Mouse (Mus musculus) spleen, postnatal 10 days (tissue): Measurements from ENCODE around the gene Immp2l.

ENCODE experiments used
- DNase-seq, 2 experiments: peaks; one replicate each; pipeline ENCODE4 v3.0.0; 2021 to 2022; ENCODE audit warnings: low spot score in 2 of 2

The Immp2l gene

GRCm38 (mm10) chr12:41314811-41315461 is 291.0 kb downstream of the Immp2l start:
- DNase-seq: no peak

- no peak for DNase-seq
Measured at GRCm38 (mm10) chr12:41315871-41316270, 292.0 kb downstream of the Immp2l start.

GRCm38 (mm10) chr12:41316426-41316825 is 292.5 kb downstream of the Immp2l start:
- DNase-seq: no peak

DNA sequence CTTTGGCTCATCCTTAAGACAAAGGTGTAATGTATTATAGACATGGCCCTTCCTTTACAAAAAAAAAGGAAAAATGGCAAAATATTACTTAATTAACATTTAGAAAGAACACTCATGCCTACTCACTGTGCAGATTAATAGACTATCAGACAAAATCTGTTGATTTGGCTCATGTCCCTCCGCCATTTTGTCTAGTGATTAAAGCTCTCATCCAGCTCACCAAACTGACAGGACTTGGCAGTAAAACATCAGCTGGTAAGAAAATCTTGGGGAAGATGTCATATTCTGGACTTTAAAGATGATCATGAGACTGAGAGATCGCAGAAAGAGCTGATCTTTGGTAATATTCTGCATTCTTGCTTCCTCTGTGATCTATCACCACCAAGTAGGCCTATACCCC is 293.5 kb downstream of the Immp2l start:
- no peak for DNase-seq

DNA sequence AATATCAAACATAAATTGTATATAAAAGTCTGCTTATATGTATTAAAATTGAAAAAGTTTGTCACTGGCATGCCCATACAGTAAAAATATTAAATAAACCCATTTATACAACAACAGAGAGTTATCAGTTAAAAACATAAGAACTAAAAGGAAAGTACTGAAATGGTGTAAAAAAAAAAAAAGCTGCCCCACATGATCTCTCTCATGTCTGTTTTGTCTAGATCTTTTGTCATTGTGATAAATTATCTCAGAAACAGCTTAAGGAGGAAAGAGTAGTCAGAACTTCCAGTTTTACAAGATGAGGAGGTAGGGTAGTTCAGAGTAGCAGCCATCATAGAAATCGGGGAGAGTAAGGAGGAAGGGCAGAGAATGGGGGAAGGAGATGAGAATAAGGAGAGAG is 298.1 kb downstream of the Immp2l start:
- DNase-seq: no peak

- no peak for DNase-seq
Measured at GRCm38 (mm10) chr12:41324418-41324817, 300.5 kb downstream of the Immp2l start.

DNA sequence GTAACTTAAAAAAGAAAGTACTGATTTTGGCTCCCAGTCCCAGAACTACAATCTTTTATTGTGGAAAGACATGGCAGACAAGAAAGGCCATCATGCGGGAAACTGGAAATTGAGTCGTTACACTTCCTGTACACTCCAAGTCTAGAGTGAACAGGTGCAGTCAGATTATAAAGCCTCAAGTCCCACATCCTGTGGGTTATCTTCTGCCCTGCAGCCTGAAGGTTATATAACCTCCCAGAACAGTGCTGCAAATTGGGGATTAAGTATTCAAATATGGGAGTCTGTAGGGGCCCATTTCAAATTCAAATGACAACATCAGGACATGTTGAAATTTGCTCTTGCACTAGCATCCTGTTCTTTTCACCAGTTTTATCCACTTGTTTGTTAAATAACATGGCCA is 301.9 kb downstream of the Immp2l start:
- no peak for DNase-seq

- DNase-seq: no peak
Measured at GRCm38 (mm10) chr12:41330988-41331671, 307.2 kb downstream of the Immp2l start.

DNA sequence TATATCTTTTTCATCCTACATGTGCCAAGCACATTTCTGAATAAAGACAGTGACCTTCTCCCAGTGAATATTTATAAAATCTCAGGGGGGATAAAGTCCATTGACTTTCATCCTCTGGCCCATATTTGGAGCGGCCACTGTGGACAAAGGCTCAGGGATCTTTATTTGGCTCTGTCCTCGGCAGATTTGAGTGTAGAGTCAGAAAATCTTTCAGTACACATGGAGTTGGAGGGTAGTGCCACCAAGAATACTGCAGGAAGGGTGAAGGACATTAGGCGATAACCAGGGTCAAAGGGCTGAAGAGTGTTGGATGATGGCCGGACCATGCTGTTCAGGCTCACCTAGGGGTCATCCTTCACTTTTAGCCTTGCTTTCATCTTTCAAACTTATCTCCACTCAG is 321.7 kb downstream of the Immp2l start:
- DNase-seq: no peak

DNA sequence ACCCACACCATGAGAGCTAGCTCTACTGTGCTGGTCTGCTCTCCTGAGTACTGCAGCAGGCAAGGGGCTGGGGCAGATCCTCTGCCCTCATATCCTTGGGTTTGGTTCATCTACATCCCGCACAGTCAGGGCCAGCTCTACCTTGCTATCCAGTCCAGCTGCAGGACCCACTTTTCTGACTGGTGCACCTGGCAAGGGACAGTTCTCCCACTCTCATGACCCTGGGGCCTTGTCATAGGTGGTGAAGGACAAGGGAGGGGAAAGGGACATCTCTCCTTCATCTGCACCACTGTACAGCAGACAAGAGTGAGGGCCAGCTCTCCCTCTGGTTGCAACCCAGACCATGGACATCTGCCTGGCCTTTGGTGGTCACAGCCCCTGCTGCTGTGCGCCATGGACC is 323.6 kb downstream of the Immp2l start:
- no peak for DNase-seq

GRCm38 (mm10) chr12:41349386-41349785 is 325.5 kb downstream of the Immp2l start:
- no peak for DNase-seq

DNA sequence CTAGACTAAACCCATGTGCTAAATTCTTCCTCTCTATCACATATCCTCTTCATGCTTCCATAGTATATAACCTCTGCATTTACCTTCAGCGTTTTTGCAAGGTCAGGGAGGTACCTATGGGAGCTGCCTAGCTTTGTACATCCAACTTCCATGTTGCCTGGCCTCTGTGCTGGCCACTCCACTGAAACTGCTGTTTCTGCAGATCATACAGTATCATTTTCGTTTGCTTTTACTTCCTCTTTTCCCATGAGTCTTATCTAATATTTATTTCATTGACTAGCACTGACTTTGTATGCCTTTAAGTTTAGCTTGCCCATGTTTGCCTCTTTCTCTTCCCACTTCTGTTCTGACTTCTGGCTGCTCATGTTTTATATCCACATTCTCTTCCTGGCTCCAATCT is 325.9 kb downstream of the Immp2l start:
- DNase-seq: no peak

DNA sequence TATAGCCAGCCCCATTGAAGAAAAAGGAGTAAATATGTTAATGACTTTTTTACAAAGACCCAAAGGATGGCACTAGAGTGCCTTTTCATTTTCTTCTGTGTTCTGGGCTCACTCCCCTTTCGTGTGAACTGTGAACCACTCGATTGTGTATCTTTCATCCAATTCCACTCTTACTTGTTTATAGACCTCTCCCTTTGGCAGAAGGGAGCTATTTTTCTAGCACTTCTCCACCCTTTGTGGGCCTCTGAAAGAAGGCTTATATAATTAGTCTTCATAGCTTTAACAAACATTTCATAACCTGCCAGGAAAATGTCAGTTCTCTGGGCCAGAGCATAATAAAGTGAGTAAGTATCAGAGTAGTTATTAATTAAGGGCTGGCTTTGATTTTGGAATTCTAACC is 327.4 kb downstream of the Immp2l start:
- no peak for DNase-seq

- DNase-seq: no peak
Measured at GRCm38 (mm10) chr12:41354857-41355256, 331.0 kb downstream of the Immp2l start.

GRCm38 (mm10) chr12:41356040-41356439 is 332.1 kb downstream of the Immp2l start:
- DNase-seq: no peak

GRCm38 (mm10) chr12:41386685-41387084 is 362.8 kb downstream of the Immp2l start:
- no peak for DNase-seq

DNA sequence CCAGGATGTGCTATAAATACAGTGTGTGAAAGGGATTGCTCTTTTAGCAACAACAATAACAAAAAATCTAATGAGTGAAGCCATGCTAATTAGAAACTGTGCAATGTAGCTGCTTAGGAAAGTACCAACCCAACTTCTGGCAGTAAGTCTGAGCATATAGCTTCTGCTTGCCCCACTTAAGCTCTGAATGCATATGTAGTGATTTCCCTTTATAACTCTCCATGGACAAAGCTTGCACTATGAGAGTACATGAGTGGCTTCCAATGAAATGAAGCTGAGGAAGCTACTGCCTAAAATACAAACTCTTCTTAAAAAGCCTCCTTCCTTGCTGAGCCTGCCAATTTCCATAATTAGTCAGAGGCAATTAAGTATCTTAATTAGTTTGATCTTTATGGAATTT is 370.3 kb downstream of the Immp2l start:
- DNase-seq: no peak

DNA sequence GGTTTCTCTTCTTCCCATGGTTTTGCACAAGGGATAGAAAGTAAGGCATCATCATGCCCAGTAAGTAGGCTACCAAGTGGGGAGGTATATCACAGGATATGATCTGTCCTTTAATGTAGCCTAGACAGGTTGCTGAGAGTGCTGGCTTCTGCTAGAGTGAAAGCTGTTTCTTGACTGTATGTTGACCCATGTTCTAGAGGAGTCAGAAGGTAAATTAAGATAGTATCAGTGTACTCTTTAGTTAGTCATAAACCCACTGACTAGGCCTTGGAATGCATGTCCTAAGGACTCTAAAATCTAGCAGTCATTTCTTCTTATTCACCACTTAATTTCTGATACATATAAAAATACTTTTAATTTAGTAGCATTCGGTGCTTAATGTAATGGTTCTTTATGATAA is 377.2 kb downstream of the Immp2l start:
- no peak for DNase-seq

DNA sequence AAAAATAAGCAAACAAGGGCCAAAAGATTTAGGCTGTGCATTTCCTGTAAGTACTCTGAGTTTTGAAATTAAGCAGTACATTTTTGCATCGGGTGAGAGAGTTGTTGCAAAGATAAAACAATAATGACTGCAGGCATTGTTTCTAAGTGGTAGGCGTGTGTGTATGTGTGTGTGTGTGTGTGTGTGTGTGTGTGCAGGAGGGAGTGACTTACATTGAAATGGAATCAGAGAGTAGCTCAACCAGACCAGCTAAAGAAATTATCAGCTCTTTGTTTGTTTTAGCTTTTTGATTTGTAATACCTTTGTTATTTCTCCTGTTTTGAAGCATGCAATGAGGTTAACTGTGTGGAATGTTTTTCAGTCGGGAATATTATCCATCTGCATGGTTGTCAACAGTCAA is 378.0 kb downstream of the Immp2l start:
- DNase-seq: no peak

GRCm38 (mm10) chr12:41409431-41409830 is 385.5 kb downstream of the Immp2l start:
- DNase-seq: no peak

- no peak for DNase-seq
Measured at GRCm38 (mm10) chr12:41416635-41417034, 392.7 kb downstream of the Immp2l start.

DNA sequence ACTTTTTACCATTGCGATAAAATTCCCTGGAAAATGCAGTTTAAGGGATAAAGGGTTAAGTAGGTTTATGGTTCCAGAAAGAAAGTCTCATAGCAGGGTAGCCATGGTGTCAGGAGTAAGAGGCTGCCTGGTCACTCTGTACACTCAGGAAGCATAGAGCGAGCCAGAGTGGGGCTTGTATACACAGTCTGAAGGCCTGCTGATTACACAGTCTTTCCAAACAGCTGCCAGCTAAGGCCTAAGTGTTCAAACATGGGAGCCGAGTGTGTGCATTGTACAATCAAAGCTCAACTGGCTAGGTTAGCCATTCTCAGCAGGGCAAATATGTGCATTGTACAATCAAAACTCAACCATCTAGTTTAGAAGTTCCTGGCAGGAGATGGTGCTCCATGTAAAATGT is 393.2 kb downstream of the Immp2l start:
- no peak for DNase-seq

- no peak for DNase-seq
Measured at GRCm38 (mm10) chr12:41417961-41418360, 394.1 kb downstream of the Immp2l start.
